Mouse (Mus musculus) lung, adult 2 months (tissue): ENCODE data around the gene Ube2h.

ENCODE experiments used
- CTCF ChIP-seq: fragments of 200-500 bp; IDR thresholded peaks from 2 replicates; pipeline ENCODE4 v1.5.1; 2011; ENCODE audit warnings: mild to moderate bottlenecking, low read length, control low read depth; ENCODE audit not compliant: insufficient read depth
- POLR2A ChIP-seq: fragments of 200-500 bp; IDR thresholded peaks from 2 replicates; pipeline ENCODE4 v1.6.1; 2011; ENCODE audit warnings: low read depth, mild to moderate bottlenecking, control low read depth, low read length, borderline replicate concordance; ENCODE audit errors: extremely low read depth

DNA sequence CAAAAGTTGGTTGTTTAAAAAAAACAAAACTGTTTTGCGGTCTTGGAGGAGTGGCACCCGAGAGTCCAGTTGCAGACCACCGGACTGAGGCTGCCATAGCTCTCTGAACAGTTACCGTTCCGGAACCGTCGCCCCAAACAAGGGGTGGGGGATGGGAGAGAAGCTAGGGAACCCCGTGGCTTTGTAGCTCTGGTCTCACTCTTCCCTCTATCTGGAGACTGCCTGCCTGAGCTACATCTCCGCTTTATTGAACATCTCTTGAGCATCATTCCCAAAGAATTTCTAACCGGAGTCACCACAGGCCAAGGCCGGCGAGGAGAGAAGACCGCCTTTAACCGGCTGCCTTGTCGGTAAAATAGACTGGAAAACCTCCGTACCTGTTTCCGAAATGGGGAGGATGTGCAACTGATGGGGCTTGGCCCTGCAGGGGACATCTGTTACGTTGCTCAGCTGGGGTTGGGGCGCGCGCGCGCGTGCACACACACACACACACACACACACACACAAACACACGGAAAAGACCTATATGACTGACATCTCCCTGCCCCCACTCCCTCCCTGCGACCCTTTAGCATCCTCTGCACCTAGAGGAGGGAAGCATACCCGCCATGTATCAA, 126.2 kb downstream of the Ube2h start:
- no peak for TF ChIP-seq CTCF
- TF ChIP-seq POLR2A: no peak
